Mouse (Mus musculus) embryo, embryonic 9.5 days (tissue): Measurements from ENCODE around the gene Chka.

Source experiments
- DNase-seq: peaks from one replicate; pipeline ENCODE4 v3.0.0-alpha.2; 2017; ENCODE audit errors: extremely low spot score

Chka gene

GRCm38 (mm10) chr19:3846676-3847604 lies 4.6 kb upstream of the Chka start:
- no peak for DNase-seq

- no peak for DNase-seq
Measured at GRCm38 (mm10) chr19:3847711-3848110, 3.9 kb upstream of the Chka start.

DNA sequence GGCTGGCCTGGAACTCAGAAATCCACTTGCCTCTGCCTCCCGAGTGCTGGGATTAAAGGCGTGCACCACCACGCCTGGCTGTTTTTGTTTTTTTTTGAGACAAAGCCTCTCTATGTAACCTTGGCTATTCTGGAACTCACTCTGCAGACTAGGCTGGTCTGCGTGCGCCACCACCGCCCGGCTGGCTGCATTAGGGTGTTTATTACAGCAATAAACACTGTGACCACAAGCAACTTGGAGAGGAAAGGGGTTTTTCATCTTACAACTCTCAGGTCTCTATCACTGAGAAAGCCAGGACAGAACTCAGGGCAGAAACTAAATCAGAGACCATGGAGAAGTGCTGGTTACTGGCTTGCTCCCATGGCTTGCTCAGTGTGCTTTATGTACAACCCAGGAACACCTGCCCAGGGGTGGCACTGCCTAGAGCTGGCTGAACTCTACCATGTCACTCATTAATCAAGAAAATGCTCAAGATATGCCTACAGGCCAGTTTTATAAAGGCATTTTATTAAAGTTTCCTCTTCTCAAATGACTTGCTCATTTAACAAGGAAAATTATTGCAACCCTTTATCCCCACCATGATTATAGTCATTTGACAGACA lies 3.3 kb upstream of the Chka start:
- DNase-seq, result no peak

GRCm38 (mm10) chr19:3849251-3849650 lies 2.3 kb upstream of the Chka start:
- DNase-seq, result no peak

DNA sequence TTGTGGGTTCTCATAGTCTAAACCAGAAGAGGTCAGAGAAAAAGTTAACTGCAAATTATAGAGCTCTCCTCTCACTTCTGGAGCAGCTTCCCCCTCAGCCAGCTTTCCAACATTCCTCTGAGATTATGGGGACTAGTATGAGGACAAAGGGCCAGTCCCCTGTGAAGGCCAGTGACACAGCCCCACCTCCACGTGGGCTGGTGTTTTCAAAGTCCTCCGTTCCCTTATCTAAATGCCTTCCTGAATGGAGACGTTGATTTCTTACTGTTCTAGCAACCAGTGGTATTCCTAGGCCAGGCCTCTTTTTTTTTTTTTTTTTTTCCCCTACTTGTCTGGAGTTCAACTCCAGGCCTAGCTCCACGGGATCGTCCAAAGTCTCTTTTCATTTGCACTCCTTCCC lies 1.5 kb upstream of the Chka start:
- no peak for DNase-seq

DNA sequence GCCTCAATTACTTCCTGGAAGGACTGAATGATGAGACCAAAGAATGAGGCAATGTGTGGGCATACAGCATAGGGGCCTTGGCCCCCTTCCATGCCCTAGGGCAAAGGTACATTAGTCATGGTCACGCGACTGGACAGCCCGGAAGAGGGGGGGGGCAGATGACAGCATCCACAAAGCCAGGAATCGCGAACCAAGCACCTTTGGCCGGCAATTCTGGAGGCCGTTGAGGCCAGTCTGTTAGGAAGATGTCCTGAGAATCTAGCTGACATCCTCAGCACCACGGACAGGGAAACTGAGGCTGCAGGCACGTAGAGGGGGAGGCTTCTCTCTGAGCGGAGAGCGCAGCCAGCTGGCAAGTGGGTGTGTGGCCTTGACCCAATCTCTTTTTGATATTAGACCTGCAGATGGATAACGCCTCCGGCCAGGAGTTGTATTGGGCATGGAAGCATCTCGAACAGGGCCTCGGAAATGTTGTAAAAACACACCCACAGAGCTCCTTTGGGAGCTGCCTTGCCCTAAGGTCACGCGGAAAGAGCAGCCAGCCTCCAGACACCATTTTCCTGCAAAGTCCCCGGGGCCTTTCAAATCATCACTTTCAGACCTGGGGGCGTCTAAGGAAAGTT lies 615 bp upstream of the Chka start:
- DNase-seq, result no peak

- DNase-seq, result no peak
Measured at GRCm38 (mm10) chr19:3851979-3852681, 557 bp downstream of the Chka start.

GRCm38 (mm10) chr19:3853121-3853520 lies 1.5 kb downstream of the Chka start:
- DNase-seq, result no peak

- DNase-seq, result no peak
Measured at GRCm38 (mm10) chr19:3853891-3854290, 2.3 kb downstream of the Chka start.

DNA sequence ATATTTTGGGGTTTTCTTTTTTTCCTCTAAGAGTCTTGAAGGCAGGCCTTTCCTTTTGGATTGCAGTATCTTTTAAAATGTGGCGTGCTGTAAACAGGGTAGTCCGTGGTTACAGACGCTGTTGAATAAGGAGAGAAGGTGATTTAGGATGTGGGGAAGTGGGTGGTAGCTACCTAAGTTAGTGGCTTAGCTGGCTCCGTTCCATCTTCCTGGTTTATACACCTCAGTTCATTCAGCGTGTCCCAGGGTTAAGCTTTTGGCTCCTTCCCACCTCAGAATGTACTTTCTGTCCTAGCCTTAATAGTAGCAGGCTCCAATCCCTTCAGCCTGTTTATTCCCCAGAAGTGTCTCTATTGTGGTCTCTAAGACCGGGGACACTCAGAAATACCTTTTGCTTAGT lies 3.5 kb downstream of the Chka start:
- no peak for DNase-seq

GRCm38 (mm10) chr19:3855601-3856000 lies 4.0 kb downstream of the Chka start:
- DNase-seq, result no peak

- no peak for DNase-seq
Measured at GRCm38 (mm10) chr19:3857220-3857619, 5.6 kb downstream of the Chka start.

DNA sequence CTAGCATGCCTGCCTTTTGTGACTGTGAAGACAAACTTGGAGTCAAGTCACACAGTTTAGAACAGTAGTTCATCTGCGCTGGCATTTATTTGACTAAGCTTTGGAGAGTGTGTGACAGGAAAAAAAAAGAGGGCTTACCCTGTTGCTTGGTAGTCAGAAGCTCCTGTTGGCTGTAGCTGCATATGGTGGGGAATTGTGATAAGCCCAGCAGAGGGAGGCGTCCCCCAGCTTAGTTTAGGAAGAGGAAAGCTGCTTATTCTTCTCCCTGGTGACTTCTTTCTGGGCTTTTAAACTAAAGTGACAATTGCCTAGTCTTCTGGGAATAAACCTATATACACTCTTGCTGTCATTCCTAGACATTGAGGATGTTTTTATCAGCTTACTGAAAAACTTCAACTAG lies 11.1 kb downstream of the Chka start:
- no peak for DNase-seq

GRCm38 (mm10) chr19:3864960-3865359 lies 13.4 kb downstream of the Chka start:
- DNase-seq, result no peak

- DNase-seq, result no peak
Measured at GRCm38 (mm10) chr19:3868290-3868689, 16.7 kb downstream of the Chka start.

- DNase-seq, result no peak
Measured at GRCm38 (mm10) chr19:3871468-3871867, 19.9 kb downstream of the Chka start.

GRCm38 (mm10) chr19:3872373-3872772 lies 20.8 kb downstream of the Chka start:
- no peak for DNase-seq

DNA sequence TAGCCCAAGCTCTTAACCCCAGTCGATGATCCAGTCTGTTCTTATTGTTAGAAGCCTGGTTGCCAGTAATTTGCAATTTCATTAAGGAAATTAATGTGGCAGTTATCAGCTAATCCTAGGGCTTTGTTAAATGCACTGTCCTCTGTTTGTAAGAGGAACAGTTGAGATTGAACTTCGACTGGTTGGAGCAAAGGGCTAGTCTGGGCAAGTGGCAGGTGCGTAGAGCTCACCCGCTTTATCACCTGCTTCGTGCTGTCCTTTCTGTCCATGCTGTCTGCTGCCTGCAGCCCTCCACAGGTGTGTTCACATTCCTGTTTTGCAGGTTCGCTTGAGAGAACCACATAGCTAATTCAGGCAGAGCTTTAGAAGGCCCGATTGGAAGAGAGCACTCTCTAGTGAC lies 23.5 kb downstream of the Chka start:
- DNase-seq, result no peak

GRCm38 (mm10) chr19:3880054-3880848 lies 28.7 kb downstream of the Chka start:
- no peak for DNase-seq

DNA sequence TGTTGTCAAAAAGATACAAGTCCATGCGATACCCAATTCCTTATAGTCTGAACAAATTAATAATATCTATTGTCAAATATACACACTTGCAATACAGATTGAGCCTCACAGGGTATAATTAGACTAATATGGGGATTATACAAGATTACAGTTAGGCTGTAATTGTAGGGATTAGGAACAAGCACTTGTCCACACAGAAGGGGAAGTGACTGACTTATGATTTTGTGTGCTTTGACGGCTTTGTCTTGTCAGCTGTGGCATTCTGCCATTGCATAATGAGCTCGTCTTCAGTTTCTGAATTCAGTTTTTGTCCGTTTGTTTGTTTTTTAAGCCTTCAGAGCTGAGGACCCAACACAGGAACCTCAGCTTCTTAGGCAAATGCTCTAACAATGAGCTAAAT lies 30.6 kb downstream of the Chka start:
- DNase-seq, result no peak

- DNase-seq, result no peak
Measured at GRCm38 (mm10) chr19:3884325-3884990, 32.9 kb downstream of the Chka start.
